In the genomic region with DNA sequence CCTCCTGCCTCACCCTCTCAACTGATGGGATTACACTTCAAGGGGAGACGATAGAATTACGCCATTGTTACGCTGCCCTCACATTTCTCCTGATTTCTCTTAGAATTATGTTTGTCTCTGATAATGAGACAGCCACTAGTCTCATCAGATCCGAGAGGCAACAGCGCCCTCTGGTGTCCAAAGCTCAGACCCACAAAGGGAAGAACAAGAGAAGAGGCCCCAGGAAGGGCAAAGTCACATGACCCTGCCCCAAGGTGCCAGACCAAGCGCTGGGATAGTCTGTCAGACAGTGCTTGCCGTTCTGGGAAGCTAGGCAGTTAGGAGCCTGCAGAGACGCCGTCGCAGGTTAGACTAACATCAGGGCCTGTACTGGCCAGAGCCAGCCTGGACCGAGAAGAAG, we compare ENCODE assay signal across 8 mouse cellular contexts. TPM values are rescaled to one million over a fixed set of nuclear protein-coding genes. Genes with fewer than 3 reads are reported as not detected.
A peak's percentile ranks its signal among the peaks of the same experiment; 100 is the strongest.
DNase-seq lines count a peak whose midpoint lies in the region; ATAC-seq and TF ChIP-seq lines count a peak whose summit lies in the region.

No protein-coding gene starts in this region.

- H3K4me1 ChIP-seq in embryonic facial prominence, embryonic 13.5 days, result peaks cover 10% of the 10 kb centered on the region
- H3K4me1 ChIP-seq in heart, adult 2 months (ENCODE audit: control insufficient read depth, insufficient read depth, low read length), result peaks cover 2% of the 10 kb centered on the region
- H3K4me1 ChIP-seq in kidney, adult 2 months (ENCODE audit: control insufficient read depth, insufficient read depth, low read length), result no peaks in the 10 kb centered on the region; the same call in 1 of the 2 replicates
- peaks cover 16% of the 10 kb centered on the region for H3K4me1 ChIP-seq in limb, embryonic 12.5 days (replicated peaks)
- H3K4me1 ChIP-seq in midbrain, embryonic 15.5 days, result peaks cover 20% of the 10 kb centered on the region

- 3% methylated on average over 11 of the region's 11 CpGs for WGBS in embryonic facial prominence, embryonic 13.5 days
- WGBS in heart, adult 2 months, result 3% methylated on average over 11 of the region's 11 CpGs
- 3% methylated on average over 11 of the region's 11 CpGs for WGBS in kidney, adult 2 months
- 4% methylated on average over 11 of the region's 11 CpGs for WGBS in limb, embryonic 12.5 days
- under 1% methylated on average over 11 of the region's 11 CpGs for WGBS in midbrain, embryonic 15.5 days

- TF ChIP-seq EP300 in heart, adult 2 months (IDR thresholded peaks at IDR 0.05; ENCODE audit: insufficient read depth, low read depth, low read length), result peak; percentile 93

- peak; percentile 75 for ATAC-seq in embryonic facial prominence, embryonic 13.5 days (ENCODE audit: insufficient number of reproducible peaks, insufficient read depth, low FRiP score, low TSS enrichment, low read depth)
- no peak for ATAC-seq in limb, embryonic 12.5 days (ENCODE audit: insufficient number of reproducible peaks, insufficient read depth, low FRiP score, low TSS enrichment, low read depth)
- ATAC-seq in midbrain, embryonic 15.5 days (replicated peaks), result peak; percentile 55

- no peaks in the 10 kb centered on the region for H3K79me2 ChIP-seq in heart, adult 2 months (replicated peaks; ENCODE audit: control insufficient read depth, insufficient read depth, low read length)

- intact Hi-C loops in heart, adult 2 months (cut with DNase I), result loop anchor here (1.0 to 10.0 kb wide), 7 partner anchors 26 to 391 kb away; a partner anchor contains a TSS

- peak overlapping the region; percentile 59 for H3K4me2 ChIP-seq in embryonic facial prominence, embryonic 13.5 days
- peak overlapping the region; percentile 54 for H3K4me2 ChIP-seq in limb, embryonic 12.5 days
- peak overlapping the region; percentile 42 for H3K4me2 ChIP-seq in midbrain, embryonic 15.5 days

- H3K9me3 ChIP-seq in embryonic facial prominence, embryonic 13.5 days, result no peaks in the 10 kb centered on the region
- no peaks in the 10 kb centered on the region for H3K9me3 ChIP-seq in limb, embryonic 12.5 days
- H3K9me3 ChIP-seq in midbrain, embryonic 15.5 days, result no peaks in the 10 kb centered on the region

- TF ChIP-seq CTCF in heart, adult 2 months (IDR thresholded peaks at IDR 0.05), result peak; percentile 98
- peak; percentile 94 for TF ChIP-seq CTCF in kidney, adult 2 months (conservative IDR thresholded peaks at IDR 0.05; ENCODE audit: insufficient read depth, insufficient read length, low read depth, low read length)

- no peaks in the 10 kb centered on the region for H3K36me3 ChIP-seq in embryonic facial prominence, embryonic 13.5 days
- no peaks in the 10 kb centered on the region for H3K36me3 ChIP-seq in heart, adult 2 months (ENCODE audit: control insufficient read depth, insufficient read depth, low read length)
- H3K36me3 ChIP-seq in kidney, adult 2 months (ENCODE audit: control insufficient read depth, insufficient read depth, low read length), result no peaks in the 10 kb centered on the region
- H3K36me3 ChIP-seq in limb, embryonic 12.5 days, result no peaks in the 10 kb centered on the region
- no peaks in the 10 kb centered on the region for H3K36me3 ChIP-seq in midbrain, embryonic 15.5 days (replicated peaks)

- peak overlapping the region; percentile 59 for H3K9ac ChIP-seq in embryonic facial prominence, embryonic 13.5 days
- peak overlapping the region; percentile 31; the same call in 1 of the 2 replicates for H3K9ac ChIP-seq in heart, adult 2 months (ENCODE audit: low read depth, low read length)
- no peak overlapping the region; the same call in 1 of the 2 replicates for H3K9ac ChIP-seq in limb, embryonic 12.5 days (replicated peaks)
- peak overlapping the region; percentile 11; the same call in 1 of the 2 replicates for H3K9ac ChIP-seq in midbrain, embryonic 15.5 days

- H3K4me3 ChIP-seq in embryonic facial prominence, embryonic 13.5 days, result peak overlapping the region; percentile 32
- H3K4me3 ChIP-seq in heart, adult 2 months, result no peak overlapping the region
- H3K4me3 ChIP-seq in kidney, adult 2 months (ENCODE audit: insufficient read depth, low read depth, low read length), result no peak overlapping the region
- H3K4me3 ChIP-seq in limb, embryonic 12.5 days (replicated peaks), result peak overlapping the region; percentile 19; the same call in 1 of the 2 replicates
- H3K4me3 ChIP-seq in midbrain, embryonic 15.5 days, result 0 out of 2 replicates have a peak overlapping the region, but pooled peaks have one; percentile 3

- no peak for TF ChIP-seq POLR2A in heart, adult 2 months (IDR thresholded peaks at IDR 0.05; ENCODE audit: insufficient read depth, low read depth, low read length)
- TF ChIP-seq POLR2A in kidney, adult 2 months (IDR thresholded peaks at IDR 0.05; ENCODE audit: low read depth, low read length), result no peak

- H3K27ac ChIP-seq in embryonic facial prominence, embryonic 13.5 days, result no peak overlapping the region
- no peak overlapping the region for H3K27ac ChIP-seq in heart, adult 2 months
- no peak overlapping the region for H3K27ac ChIP-seq in kidney, adult 2 months (ENCODE audit: insufficient read depth, low read depth, low read length)
- H3K27ac ChIP-seq in limb, embryonic 12.5 days, result no peak overlapping the region
- no peak overlapping the region for H3K27ac ChIP-seq in midbrain, embryonic 15.5 days

- peaks cover 25% of the 10 kb centered on the region for H3K27me3 ChIP-seq in embryonic facial prominence, embryonic 13.5 days
- no peaks in the 10 kb centered on the region for H3K27me3 ChIP-seq in heart, adult 2 months (ENCODE audit: control insufficient read depth, insufficient read depth, low read length)
- H3K27me3 ChIP-seq in kidney, adult 2 months (replicated peaks; ENCODE audit: control insufficient read depth, insufficient read depth, low read length), result no peaks in the 10 kb centered on the region
- H3K27me3 ChIP-seq in limb, embryonic 12.5 days, result peaks cover 24% of the 10 kb centered on the region
- H3K27me3 ChIP-seq in midbrain, embryonic 15.5 days (replicated peaks), result no peaks in the 10 kb centered on the region; the same call in 1 of the 2 replicates

- peak; percentile 98 for DNase-seq in 3T3-L1 (ENCODE audit: low read depth, low spot score)
- peak; percentile 95 to 96 for DNase-seq in adrenal gland, postnatal 36 days
- DNase-seq in heart, adult 2 months, result peak; percentile 90 to 94
- peak; percentile 96 for DNase-seq in kidney, adult 2 months
- peak; percentile 89 to 97 for DNase-seq in spleen, adult 18-20 months

RNA-seq across cellular contexts. Expression of a gene that starts 2.3 kb away (rescaled TPM):
- 10 to 100 TPM; 61.9 to 92.6 TPM for total RNA-seq in adrenal gland, postnatal 36 days (2021)
- polyA plus RNA-seq in embryonic facial prominence, embryonic 13.5 days (2015; fragmentation: Nextera tagmentation; extraction: Ambion mirVana), result 32.4 and 38.0 TPM in 2 replicates
- 10 to 100 TPM; 23.3 to 29.7 TPM for total RNA-seq in heart, adult 2 months (2021)
- polyA plus RNA-seq in heart, adult 2 months (2012; rRNA removed), result 19.4 and 20.6 TPM in 2 replicates
- polyA plus RNA-seq in kidney, adult 2 months (2012; rRNA removed), result 30.9 and 42.4 TPM in 2 replicates
- polyA plus RNA-seq in limb, embryonic 12.5 days (2016; fragmentation: Nextera tagmentation; extraction: Ambion mirVana), result 33.9 and 36.0 TPM in 2 replicates
- polyA plus RNA-seq in midbrain, embryonic 15.5 days (2015; fragmentation: Nextera tagmentation; extraction: Ambion mirVana), result 36.8 and 39.9 TPM in 2 replicates

RNA-seq across cellular contexts. Expression of a gene that starts 27.8 kb away (rescaled TPM):
- total RNA-seq in adrenal gland, postnatal 36 days (2021), result under 1 TPM in 1 of 2 experiments, not detected in 1; 0.40 TPM
- not detected in 2 replicates for polyA plus RNA-seq in embryonic facial prominence, embryonic 13.5 days (2015; fragmentation: Nextera tagmentation; extraction: Ambion mirVana)
- not detected for total RNA-seq in heart, adult 2 months (2021)
- 1.00 TPM in 1 of 2 replicates, not detected in the other for polyA plus RNA-seq in heart, adult 2 months (2012; rRNA removed)
- 0.07 TPM in 1 of 2 replicates, not detected in the other for polyA plus RNA-seq in kidney, adult 2 months (2012; rRNA removed)
- polyA plus RNA-seq in limb, embryonic 12.5 days (2016; fragmentation: Nextera tagmentation; extraction: Ambion mirVana), result not detected in 2 replicates
- polyA plus RNA-seq in midbrain, embryonic 15.5 days (2015; fragmentation: Nextera tagmentation; extraction: Ambion mirVana), result not detected in 2 replicates

RNA-seq across cellular contexts. Expression of a gene that starts 32.0 kb away (rescaled TPM):
- under 1 TPM in 1 of 2 experiments, not detected in 1; 0.13 TPM for total RNA-seq in adrenal gland, postnatal 36 days (2021)
- polyA plus RNA-seq in embryonic facial prominence, embryonic 13.5 days (2015; fragmentation: Nextera tagmentation; extraction: Ambion mirVana), result not detected in 2 replicates
- under 1 TPM; 0.09 to 0.13 TPM for total RNA-seq in heart, adult 2 months (2021)
- 0.20 and 0.78 TPM in 2 replicates for polyA plus RNA-seq in heart, adult 2 months (2012; rRNA removed)
- 0.97 and 1.0 TPM in 2 replicates for polyA plus RNA-seq in kidney, adult 2 months (2012; rRNA removed)
- not detected in 2 replicates for polyA plus RNA-seq in limb, embryonic 12.5 days (2016; fragmentation: Nextera tagmentation; extraction: Ambion mirVana)
- polyA plus RNA-seq in midbrain, embryonic 15.5 days (2015; fragmentation: Nextera tagmentation; extraction: Ambion mirVana), result 0.17 TPM in 1 of 2 replicates, not detected in the other

RNA-seq across cellular contexts. Expression of a gene that starts 35.2 kb away (rescaled TPM):
- not detected for total RNA-seq in adrenal gland, postnatal 36 days (2021)
- polyA plus RNA-seq in embryonic facial prominence, embryonic 13.5 days (2015; fragmentation: Nextera tagmentation; extraction: Ambion mirVana), result not detected in 2 replicates
- not detected for total RNA-seq in heart, adult 2 months (2021)
- polyA plus RNA-seq in heart, adult 2 months (2012; rRNA removed), result 0.20 TPM in 1 of 2 replicates, not detected in the other
- 0.08 TPM in 1 of 2 replicates, not detected in the other for polyA plus RNA-seq in kidney, adult 2 months (2012; rRNA removed)
- 0.14 TPM in 1 of 2 replicates, not detected in the other for polyA plus RNA-seq in limb, embryonic 12.5 days (2016; fragmentation: Nextera tagmentation; extraction: Ambion mirVana)
- not detected in 2 replicates for polyA plus RNA-seq in midbrain, embryonic 15.5 days (2015; fragmentation: Nextera tagmentation; extraction: Ambion mirVana)

RNA-seq across cellular contexts. Expression of a gene that starts 49.7 kb away (rescaled TPM):
- total RNA-seq in adrenal gland, postnatal 36 days (2021), result not detected
- polyA plus RNA-seq in embryonic facial prominence, embryonic 13.5 days (2015; fragmentation: Nextera tagmentation; extraction: Ambion mirVana), result not detected in 2 replicates
- total RNA-seq in heart, adult 2 months (2021), result not detected
- polyA plus RNA-seq in heart, adult 2 months (2012; rRNA removed), result not detected in 2 replicates
- polyA plus RNA-seq in kidney, adult 2 months (2012; rRNA removed), result 0.42 and 0.47 TPM in 2 replicates
- polyA plus RNA-seq in limb, embryonic 12.5 days (2016; fragmentation: Nextera tagmentation; extraction: Ambion mirVana), result not detected in 2 replicates
- 0.63 and 1.5 TPM in 2 replicates for polyA plus RNA-seq in midbrain, embryonic 15.5 days (2015; fragmentation: Nextera tagmentation; extraction: Ambion mirVana)

Comparison
In these comparisons a context has a peak if more than half of its experiments do, and no peak if none do; other contexts are left out.
1. H3K4me3 ChIP-seq: peak in embryonic facial prominence, embryonic 13.5 days (single experiment), limb, embryonic 12.5 days (single experiment) and midbrain, embryonic 15.5 days (single experiment); none in heart, adult 2 months (single experiment) and kidney, adult 2 months (single experiment).
2. Peak in every context shown above with its lines, with median percentiles within 50 percentile points of each other: DNase-seq and H3K4me2 ChIP-seq.